Mouse (Mus musculus): ENCODE measurements around the gene Cpn2. TPM values are rescaled to one million over a fixed set of nuclear protein-coding genes. Genes with fewer than 3 reads are reported as not detected.

The Cpn2 gene
- total and polyA plus RNA-seq, 2 experiments from 2014 or later: 0.19 to 1.2 TPM

- Histone ChIP-seq H3K27ac (ENCODE audit: low read depth) (peak overlapping the region; percentile 54), H3K27me3 (ENCODE audit: control insufficient read depth, insufficient read depth, low read length) (0 out of 2 replicates have a peak, but pooled peaks cover under 1% of the 10 kb centered on the region), H3K9ac (replicated peaks; ENCODE audit: low read depth, low read length) (no peak overlapping the region), H3K4me2 (ENCODE audit: low read depth, low read length) (no peak overlapping the region), H3K4me1 (ENCODE audit: control insufficient read depth, insufficient read depth) (no peaks in the 10 kb centered on the region; the same call in 1 of the 2 replicates), H3K9me3 (replicated peaks; ENCODE audit: control insufficient read depth, low read length) (no peaks in the 10 kb centered on the region), H3K36me3 (replicated peaks; ENCODE audit: control insufficient read depth, insufficient read depth, low read length) (no peaks in the 10 kb centered on the region), H3K4me3 (ENCODE audit: low read depth, low read length) (no peak overlapping the region)
- DNase-seq (ENCODE audit: low spot score) (no peak), ATAC-seq (ENCODE audit: insufficient read depth, low read depth) (no peak)
- 77% methylated on average over 15 of the region's 15 CpGs for WGBS
- TF ChIP-seq CTCF (IDR thresholded peaks at IDR 0.05; ENCODE audit: low read depth): no peak
- TF ChIP-seq EP300 (IDR thresholded peaks at IDR 0.05; ENCODE audit: low read depth): no peak
Observed at GRCm38 (mm10) chr16:30260012-30260635, 7.2 kb downstream of the Cpn2 start.

- 37% methylated on average over 10 of the region's 10 CpGs for WGBS
Observed at GRCm38 (mm10) chr16:30259444-30259843, 7.9 kb downstream of the Cpn2 start.

GRCm38 (mm10) chr16:30258441-30258840 is 8.9 kb downstream of the Cpn2 start:
- Histone ChIP-seq H3K27me3 (ENCODE audit: control insufficient read depth, insufficient read depth, low read length) (0 out of 2 replicates have a peak, but pooled peaks cover 2% of the 10 kb centered on the region), H3K4me1 (ENCODE audit: control insufficient read depth, insufficient read depth) (no peaks in the 10 kb centered on the region; the same call in 1 of the 2 replicates), H3K9me3 (replicated peaks; ENCODE audit: control insufficient read depth, low read length) (no peaks in the 10 kb centered on the region), H3K9ac (replicated peaks; ENCODE audit: low read depth, low read length) (no peak overlapping the region), H3K4me3 (ENCODE audit: low read depth, low read length) (no peak overlapping the region), H3K4me2 (ENCODE audit: low read depth, low read length) (no peak overlapping the region), H3K36me3 (replicated peaks; ENCODE audit: control insufficient read depth, insufficient read depth, low read length) (no peaks in the 10 kb centered on the region), H3K27ac (ENCODE audit: low read depth) (no peak overlapping the region)
- ATAC-seq (ENCODE audit: insufficient read depth, low read depth): no peak
- 86% methylated on average over 7 of the region's 7 CpGs for WGBS
- no peak for TF ChIP-seq CTCF (IDR thresholded peaks at IDR 0.05; ENCODE audit: low read depth)
- no peak for DNase-seq (ENCODE audit: low spot score)

More at GRCm38 (mm10) chr16:30259444-30259843, 7.9 kb downstream of the Cpn2 start:
- ATAC-seq (ENCODE audit: insufficient read depth, low read depth) (peak; percentile 87), DNase-seq (ENCODE audit: low spot score) (peak; percentile 62)
- Histone ChIP-seq H3K36me3 (replicated peaks; ENCODE audit: control insufficient read depth, insufficient read depth, low read length) (no peaks in the 10 kb centered on the region), H3K27me3 (ENCODE audit: control insufficient read depth, insufficient read depth, low read length) (0 out of 2 replicates have a peak, but pooled peaks cover 2% of the 10 kb centered on the region), H3K9ac (replicated peaks; ENCODE audit: low read depth, low read length) (no peak overlapping the region), H3K4me3 (ENCODE audit: low read depth, low read length) (no peak overlapping the region), H3K4me1 (ENCODE audit: control insufficient read depth, insufficient read depth) (no peaks in the 10 kb centered on the region; the same call in 1 of the 2 replicates), H3K9me3 (replicated peaks; ENCODE audit: control insufficient read depth, low read length) (no peaks in the 10 kb centered on the region), H3K27ac (ENCODE audit: low read depth) (peak overlapping the region; percentile 54), H3K4me2 (ENCODE audit: low read depth, low read length) (no peak overlapping the region)
- TF ChIP-seq CTCF (IDR thresholded peaks at IDR 0.05; ENCODE audit: low read depth) (no peak), EP300 (IDR thresholded peaks at IDR 0.05; ENCODE audit: low read depth) (no peak; the same call in 1 of the 2 replicates)

- H3K9ac ChIP-seq (replicated peaks; ENCODE audit: low read depth, low read length): no peak overlapping the region
- H3K36me3 ChIP-seq (replicated peaks; ENCODE audit: control insufficient read depth, insufficient read depth, low read length): no peaks in the 10 kb centered on the region
- no peaks in the 10 kb centered on the region; the same call in 1 of the 2 replicates for H3K4me1 ChIP-seq (ENCODE audit: control insufficient read depth, insufficient read depth)
- WGBS: 58% methylated on average over 9 of the region's 9 CpGs
- no peak overlapping the region for H3K27ac ChIP-seq (ENCODE audit: low read depth)
- 0 out of 2 replicates have a peak, but pooled peaks cover 2% of the 10 kb centered on the region for H3K27me3 ChIP-seq (ENCODE audit: control insufficient read depth, insufficient read depth, low read length)
- ATAC-seq (ENCODE audit: insufficient read depth, low read depth) (no peak), DNase-seq (ENCODE audit: low spot score) (no peak)
- H3K9me3 ChIP-seq (replicated peaks; ENCODE audit: control insufficient read depth, low read length): no peaks in the 10 kb centered on the region
- TF ChIP-seq EP300 (IDR thresholded peaks at IDR 0.05; ENCODE audit: low read depth) (no peak), CTCF (IDR thresholded peaks at IDR 0.05; ENCODE audit: low read depth) (no peak)
- H3K4me3 ChIP-seq (ENCODE audit: low read depth, low read length): no peak overlapping the region
- H3K4me2 ChIP-seq (ENCODE audit: low read depth, low read length): no peak overlapping the region
Observed at GRCm38 (mm10) chr16:30257718-30258117, 9.6 kb downstream of the Cpn2 start.

DNA sequence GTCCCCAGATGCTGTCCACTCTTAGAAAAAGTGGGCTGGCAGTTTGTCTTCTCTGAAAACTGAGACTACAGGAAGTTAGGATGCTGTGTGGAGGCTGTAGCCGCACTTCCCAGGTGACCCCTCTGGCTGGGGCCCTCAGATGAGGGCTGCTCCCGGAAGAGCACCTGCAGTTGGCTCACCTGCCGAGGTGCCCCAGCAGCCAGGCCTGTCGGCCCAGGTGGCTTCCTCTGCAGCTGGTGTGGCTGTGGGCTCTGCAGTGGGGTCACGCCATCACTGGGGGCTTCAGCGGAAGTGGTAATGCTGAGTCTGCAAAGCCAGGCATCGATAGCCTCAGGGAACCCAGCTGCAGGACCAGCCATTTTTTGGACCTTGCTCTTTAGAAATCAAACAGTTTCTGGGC is 12.2 kb downstream of the Cpn2 start:
- no peak for ATAC-seq (ENCODE audit: insufficient read depth, low read depth)
- Histone ChIP-seq H3K4me2 (ENCODE audit: low read depth, low read length) (no peak overlapping the region), H3K9ac (replicated peaks; ENCODE audit: low read depth, low read length) (no peak overlapping the region), H3K4me1 (ENCODE audit: control insufficient read depth, insufficient read depth) (no peaks in the 10 kb centered on the region; the same call in 1 of the 2 replicates), H3K9me3 (replicated peaks; ENCODE audit: control insufficient read depth, low read length) (no peaks in the 10 kb centered on the region), H3K36me3 (replicated peaks; ENCODE audit: control insufficient read depth, insufficient read depth, low read length) (no peaks in the 10 kb centered on the region), H3K27me3 (ENCODE audit: control insufficient read depth, insufficient read depth, low read length) (0 out of 2 replicates have a peak, but pooled peaks cover 4% of the 10 kb centered on the region), H3K27ac (ENCODE audit: low read depth) (no peak overlapping the region), H3K4me3 (ENCODE audit: low read depth, low read length) (no peak overlapping the region)
- DNase-seq (ENCODE audit: low spot score): no peak
- WGBS: 75% methylated on average over 7 of the region's 7 CpGs
- no peak for TF ChIP-seq EP300 (IDR thresholded peaks at IDR 0.05; ENCODE audit: low read depth)
- no peak for TF ChIP-seq CTCF (IDR thresholded peaks at IDR 0.05; ENCODE audit: low read depth)
